Mouse (Mus musculus): ENCODE results near the gene Cd276. TPM values are rescaled to one million over a fixed set of nuclear protein-coding genes. Genes with fewer than 3 reads are reported as not detected.

The Cd276 gene
- polyA plus RNA-seq, 1 experiment: 51.1 TPM

GRCm38 (mm10) chr9:58490391-58490790 is 64.8 kb downstream of the Cd276 start:
- TF ChIP-seq POLR2A (IDR thresholded peaks at IDR 0.05; ENCODE audit: insufficient read depth, low read length): no peak
- no peak for TF ChIP-seq EP300 (IDR thresholded peaks at IDR 0.05; ENCODE audit: insufficient read depth, low read depth, low read length)
- no peak for TF ChIP-seq CTCF (IDR thresholded peaks at IDR 0.05; ENCODE audit: low read depth, low read length)
- Histone ChIP-seq H3K27ac (ENCODE audit: insufficient read depth, low read length) (no peak overlapping the region), H3K4me3 (ENCODE audit: low read depth, low read length) (peak overlapping the region; percentile 50; the same call in 1 of the 2 replicates), H3K36me3 (ENCODE audit: control insufficient read depth, insufficient read depth, low read length, poor library complexity, severe bottlenecking) (no peaks in the 10 kb centered on the region), H3K9ac (ENCODE audit: low read depth, poor library complexity, severe bottlenecking) (0 out of 2 replicates have a peak overlapping the region, but pooled peaks have one; percentile 88), H3K9me3 (replicated peaks; ENCODE audit: control insufficient read depth, insufficient read depth, low read length, poor library complexity, severe bottlenecking) (no peaks in the 10 kb centered on the region), H3K27me3 (ENCODE audit: control insufficient read depth, insufficient read depth, low read length, poor library complexity, severe bottlenecking) (no peaks in the 10 kb centered on the region; the same call in 1 of the 2 replicates), H3K4me1 (ENCODE audit: control insufficient read depth, insufficient read depth, low read length) (peaks cover 2% of the 10 kb centered on the region)

- Histone ChIP-seq H3K4me3 (ENCODE audit: low read depth, low read length) (peak overlapping the region; percentile 50), H3K9me3 (replicated peaks; ENCODE audit: control insufficient read depth, insufficient read depth, low read length, poor library complexity, severe bottlenecking) (no peaks in the 10 kb centered on the region), H3K27ac (ENCODE audit: insufficient read depth, low read length) (no peak overlapping the region), H3K36me3 (ENCODE audit: control insufficient read depth, insufficient read depth, low read length, poor library complexity, severe bottlenecking) (no peaks in the 10 kb centered on the region), H3K27me3 (ENCODE audit: control insufficient read depth, insufficient read depth, low read length, poor library complexity, severe bottlenecking) (no peaks in the 10 kb centered on the region; the same call in 1 of the 2 replicates), H3K9ac (ENCODE audit: low read depth, poor library complexity, severe bottlenecking) (peak overlapping the region; percentile 88), H3K4me1 (ENCODE audit: control insufficient read depth, insufficient read depth, low read length) (peaks cover 2% of the 10 kb centered on the region)
- TF ChIP-seq POLR2A (IDR thresholded peaks at IDR 0.05; ENCODE audit: insufficient read depth, low read length) (no peak), EP300 (IDR thresholded peaks at IDR 0.05; ENCODE audit: insufficient read depth, low read depth, low read length) (no peak), CTCF (IDR thresholded peaks at IDR 0.05; ENCODE audit: low read depth, low read length) (no peak)
Measured at GRCm38 (mm10) chr9:58489865-58490165, 65.4 kb downstream of the Cd276 start.

GRCm38 (mm10) chr9:58489133-58489864 is 65.9 kb downstream of the Cd276 start:
- Histone ChIP-seq H3K27ac (ENCODE audit: insufficient read depth, low read length) (no peak overlapping the region), H3K9me3 (replicated peaks; ENCODE audit: control insufficient read depth, insufficient read depth, low read length, poor library complexity, severe bottlenecking) (no peaks in the 10 kb centered on the region), H3K36me3 (ENCODE audit: control insufficient read depth, insufficient read depth, low read length, poor library complexity, severe bottlenecking) (no peaks in the 10 kb centered on the region), H3K4me3 (ENCODE audit: low read depth, low read length) (peak overlapping the region; percentile 74), H3K27me3 (ENCODE audit: control insufficient read depth, insufficient read depth, low read length, poor library complexity, severe bottlenecking) (no peaks in the 10 kb centered on the region; the same call in 1 of the 2 replicates), H3K4me1 (ENCODE audit: control insufficient read depth, insufficient read depth, low read length) (peaks cover 2% of the 10 kb centered on the region), H3K9ac (ENCODE audit: low read depth, poor library complexity, severe bottlenecking) (peak overlapping the region; percentile 88)
- TF ChIP-seq EP300 (IDR thresholded peaks at IDR 0.05; ENCODE audit: insufficient read depth, low read depth, low read length): no peak
- TF ChIP-seq POLR2A (IDR thresholded peaks at IDR 0.05; ENCODE audit: insufficient read depth, low read length): no peak
- no peak for TF ChIP-seq CTCF (IDR thresholded peaks at IDR 0.05; ENCODE audit: low read depth, low read length)

GRCm38 (mm10) chr9:58487851-58488801 is 67.1 kb downstream of the Cd276 start, which contains the start of gene Insyn1:
Gene Insyn1, plus strand, starts transcription at chr9:58488603.
- H3K4me3 ChIP-seq (ENCODE audit: low read depth, low read length): peak within 1 kb of the TSS; percentile 74
- TF ChIP-seq EP300 (IDR thresholded peaks at IDR 0.05; ENCODE audit: insufficient read depth, low read depth, low read length): no peak
- no peak for TF ChIP-seq CTCF (IDR thresholded peaks at IDR 0.05; ENCODE audit: low read depth, low read length)
- TF ChIP-seq POLR2A (IDR thresholded peaks at IDR 0.05; ENCODE audit: insufficient read depth, low read length): no peak
- peaks cover 2% of the 10 kb centered on the region for H3K4me1 ChIP-seq (ENCODE audit: control insufficient read depth, insufficient read depth, low read length)
- H3K9me3 ChIP-seq (replicated peaks; ENCODE audit: control insufficient read depth, insufficient read depth, low read length, poor library complexity, severe bottlenecking): no peaks in the 10 kb centered on the region
- no peaks in the 10 kb centered on the region for H3K36me3 ChIP-seq (ENCODE audit: control insufficient read depth, insufficient read depth, low read length, poor library complexity, severe bottlenecking)
- no peak within 1 kb of the TSS for H3K27ac ChIP-seq (ENCODE audit: insufficient read depth, low read length)
- H3K27me3 ChIP-seq (ENCODE audit: control insufficient read depth, insufficient read depth, low read length, poor library complexity, severe bottlenecking): no peaks in the 10 kb centered on the region; the same call in 1 of the 2 replicates
- H3K9ac ChIP-seq (ENCODE audit: low read depth, poor library complexity, severe bottlenecking): peak within 1 kb of the TSS; percentile 88

- Histone ChIP-seq H3K9ac (ENCODE audit: low read depth, poor library complexity, severe bottlenecking) (no peak overlapping the region), H3K4me1 (ENCODE audit: control insufficient read depth, insufficient read depth, low read length) (peaks cover 2% of the 10 kb centered on the region), H3K36me3 (ENCODE audit: control insufficient read depth, insufficient read depth, low read length, poor library complexity, severe bottlenecking) (no peaks in the 10 kb centered on the region), H3K27ac (ENCODE audit: insufficient read depth, low read length) (0 out of 2 replicates have a peak overlapping the region, but pooled peaks have one; percentile 16), H3K9me3 (replicated peaks; ENCODE audit: control insufficient read depth, insufficient read depth, low read length, poor library complexity, severe bottlenecking) (no peaks in the 10 kb centered on the region), H3K27me3 (ENCODE audit: control insufficient read depth, insufficient read depth, low read length, poor library complexity, severe bottlenecking) (no peaks in the 10 kb centered on the region; the same call in 1 of the 2 replicates), H3K4me3 (ENCODE audit: low read depth, low read length) (no peak overlapping the region)
- TF ChIP-seq CTCF (IDR thresholded peaks at IDR 0.05; ENCODE audit: low read depth, low read length): no peak
- peak; percentile 46; the same call in 1 of the 2 replicates for TF ChIP-seq EP300 (IDR thresholded peaks at IDR 0.05; ENCODE audit: insufficient read depth, low read depth, low read length)
Measured at GRCm38 (mm10) chr9:58487076-58487475, 68.2 kb downstream of the Cd276 start.

Other genes starting within 250 kb of the Cd276 start
- 3.4 and 3.6 TPM in 2 replicates for gene Loxl1, start 242.3 kb downstream of the Cd276 start, polyA plus RNA-seq (2011; ENCODE audit: insufficient read depth, insufficient read length, low read depth, missing spikeins)
- gene Tbc1d21, start 185.0 kb downstream of the Cd276 start, polyA plus RNA-seq (2011; ENCODE audit: insufficient read depth, insufficient read length, low read depth, missing spikeins): not detected in 2 replicates
- gene Insyn1, start 66.8 kb downstream of the Cd276 start, polyA plus RNA-seq (2011; ENCODE audit: insufficient read depth, insufficient read length, low read depth, missing spikeins): 2.2 and 3.8 TPM in 2 replicates
- 91.4 and 93.4 TPM in 2 replicates for gene Nptn, start 26.8 kb upstream of the Cd276 start, polyA plus RNA-seq (2011; ENCODE audit: insufficient read depth, insufficient read length, low read depth, missing spikeins)
- gene Rec114, start 188.5 kb upstream of the Cd276 start, polyA plus RNA-seq (2011; ENCODE audit: insufficient read depth, insufficient read length, low read depth, missing spikeins): 6.1 and 7.7 TPM in 2 replicates

Measured in ES-Bruce4 (cell line).